Mouse (Mus musculus) liver, embryonic 15.5 days (tissue): ENCODE measurements around the gene Tmem198. TPM values are rescaled to one million over a fixed set of nuclear protein-coding genes. Genes with fewer than 3 reads are reported as not detected.

Experiments
- ATAC-seq: fragments of 200-750 bp; cut with Nextera tagmentation; 2 replicates; pipeline ENCODE4 v1.8.0; 2017; ENCODE audit warnings: moderate number of reproducible peaks, mild to moderate bottlenecking, moderate library complexity; ENCODE audit not compliant: insufficient read depth
- H3K27ac ChIP-seq: fragments of 300-500 bp; sonication (generic); replicated peaks from 2 replicates; pipeline ENCODE4 v1.5.1; 2015; ENCODE audit warnings: mild to moderate bottlenecking, inconsistent platforms
- H3K27me3 ChIP-seq: fragments of 300-500 bp; sonication (generic); 2 replicates; pipeline ENCODE4 v1.6.1; 2015; ENCODE audit warnings: mild to moderate bottlenecking, inconsistent platforms
- H3K36me3 ChIP-seq: fragments of 300-500 bp; sonication (generic); replicated peaks from 2 replicates; pipeline ENCODE4 v1.6.1; 2015; ENCODE audit warnings: moderate library complexity, mild to moderate bottlenecking, inconsistent platforms
- H3K4me1 ChIP-seq: fragments of 300-500 bp; sonication (generic); replicated peaks from 2 replicates; pipeline ENCODE4 v1.6.1; 2015; ENCODE audit warnings: inconsistent platforms
- H3K4me2 ChIP-seq: fragments of 300-500 bp; sonication (generic); 2 replicates; pipeline ENCODE4 v1.6.1; 2015; ENCODE audit warnings: moderate library complexity, mild to moderate bottlenecking, inconsistent platforms
- H3K4me3 ChIP-seq: fragments of 300-500 bp; sonication (generic); replicated peaks from 2 replicates; pipeline ENCODE4 v1.5.1; 2015; ENCODE audit warnings: mild to moderate bottlenecking, inconsistent platforms
- H3K9ac ChIP-seq: fragments of 300-500 bp; sonication (generic); 2 replicates; pipeline ENCODE4 v1.6.1; 2015; ENCODE audit warnings: moderate library complexity, mild to moderate bottlenecking, inconsistent platforms
- H3K9me3 ChIP-seq: fragments of 300-500 bp; sonication (generic); replicated peaks from 2 replicates; pipeline ENCODE4 v1.6.1; 2016; ENCODE audit warnings: inconsistent platforms
- WGBS: fragments of 180-500 bp; shearing (Covaris S2); methylation state at CpG from one replicate; pipeline ENCODE4 v1.1.7; 2015; ENCODE audit warnings: mixed read lengths; ENCODE audit not compliant: insufficient replicate concordance; 5-methylcytosine and 5-hydroxymethylcytosine counted together
- polyA plus RNA-seq: library from polyadenylated mRNA; unstranded; fragments of >200 nt; fragmentation: Nextera tagmentation; extraction: Ambion mirVana; gene quantifications from 2 replicates; pipeline ENCODE4 v1.2.1, GENCODE M21; 2015

Gene Tmem198
- polyA plus RNA-seq, 1 experiment from 2014 or later: 0.06 TPM

- H3K4me1 ChIP-seq: peaks cover 75% of the 10 kb centered on the region
- H3K36me3 ChIP-seq: 0 out of 2 replicates have a peak, but pooled peaks cover 3% of the 10 kb centered on the region
- H3K4me3 ChIP-seq: peak overlapping the region; percentile 40
- ATAC-seq: peak; percentile 66
- peak overlapping the region; percentile 57; the same call in 1 of the 2 replicates for H3K27ac ChIP-seq
- H3K4me2 ChIP-seq: peak overlapping the region; percentile 67
- WGBS: 1% methylated on average over 22 of the region's 22 CpGs
- H3K27me3 ChIP-seq: peaks cover 56% of the 10 kb centered on the region
- peak overlapping the region; percentile 40; the same call in 1 of the 2 replicates for H3K9ac ChIP-seq
- H3K9me3 ChIP-seq: no peaks in the 10 kb centered on the region
Measured at GRCm38 (mm10) chr1:75445751-75446611, 33.4 kb upstream of the Tmem198 start.

GRCm38 (mm10) chr1:75446656-75447055 lies 32.7 kb upstream of the Tmem198 start:
- Histone ChIP-seq H3K4me3 (peak overlapping the region; percentile 40), H3K27ac (0 out of 2 replicates have a peak overlapping the region, but pooled peaks have one; percentile 57), H3K4me2 (peak overlapping the region; percentile 67), H3K4me1 (peaks cover 78% of the 10 kb centered on the region), H3K9ac (peak overlapping the region; percentile 40; the same call in 1 of the 2 replicates), H3K27me3 (peaks cover 62% of the 10 kb centered on the region), H3K36me3 (no peaks in the 10 kb centered on the region), H3K9me3 (no peaks in the 10 kb centered on the region)
- no peak for ATAC-seq
- 3% methylated on average over 20 of the region's 20 CpGs for WGBS

- H3K4me1 ChIP-seq: peaks cover 78% of the 10 kb centered on the region
- ATAC-seq: no peak
- 2% methylated on average over 10 of the region's 10 CpGs for WGBS
- H3K36me3 ChIP-seq: no peaks in the 10 kb centered on the region
- H3K27me3 ChIP-seq: peaks cover 70% of the 10 kb centered on the region
- no peak overlapping the region for H3K27ac ChIP-seq
- peak overlapping the region; percentile 67 for H3K4me2 ChIP-seq
- peak overlapping the region; percentile 8; the same call in 1 of the 2 replicates for H3K9ac ChIP-seq
- no peaks in the 10 kb centered on the region for H3K9me3 ChIP-seq
- peak overlapping the region; percentile 40 for H3K4me3 ChIP-seq
Measured at GRCm38 (mm10) chr1:75447265-75448051, 31.9 kb upstream of the Tmem198 start.

- no peak for ATAC-seq
- H3K4me2 ChIP-seq: peak overlapping the region; percentile 67
- 3% methylated on average over 7 of the region's 7 CpGs for WGBS
- H3K27me3 ChIP-seq: peaks cover 76% of the 10 kb centered on the region
- H3K4me3 ChIP-seq: no peak overlapping the region
- no peak overlapping the region for H3K9ac ChIP-seq
- no peak overlapping the region for H3K27ac ChIP-seq
- peaks cover 78% of the 10 kb centered on the region for H3K4me1 ChIP-seq
- H3K9me3 ChIP-seq: no peaks in the 10 kb centered on the region
- no peaks in the 10 kb centered on the region for H3K36me3 ChIP-seq
Measured at GRCm38 (mm10) chr1:75448052-75448431, 31.3 kb upstream of the Tmem198 start.

- Histone ChIP-seq H3K36me3 (no peaks in the 10 kb centered on the region), H3K27ac (no peak overlapping the region), H3K27me3 (peaks cover 85% of the 10 kb centered on the region), H3K4me2 (0 out of 2 replicates have a peak overlapping the region, but pooled peaks have one; percentile 6), H3K9me3 (no peaks in the 10 kb centered on the region), H3K4me3 (no peak overlapping the region), H3K9ac (no peak overlapping the region), H3K4me1 (peaks cover 72% of the 10 kb centered on the region)
- WGBS: 1% methylated on average over 14 of the region's 14 CpGs
- no peak for ATAC-seq
Measured at GRCm38 (mm10) chr1:75448937-75449336, 30.4 kb upstream of the Tmem198 start.

- peaks cover 66% of the 10 kb centered on the region for H3K4me1 ChIP-seq
- peak overlapping the region; percentile 66 for H3K4me2 ChIP-seq
- 3% methylated on average over 8 of the region's 8 CpGs for WGBS
- H3K4me3 ChIP-seq: 0 out of 2 replicates have a peak overlapping the region, but pooled peaks have one; percentile 38
- peaks cover 91% of the 10 kb centered on the region for H3K27me3 ChIP-seq
- no peak overlapping the region for H3K9ac ChIP-seq
- H3K27ac ChIP-seq: no peak overlapping the region
- ATAC-seq: no peak
- no peaks in the 10 kb centered on the region for H3K36me3 ChIP-seq
- H3K9me3 ChIP-seq: no peaks in the 10 kb centered on the region
Measured at GRCm38 (mm10) chr1:75449377-75450135, 29.8 kb upstream of the Tmem198 start.

GRCm38 (mm10) chr1:75450314-75451005 lies 28.9 kb upstream of the Tmem198 start, which contains the start of gene Asic4:
Gene Asic4, plus strand, starts transcription at chr1:75450436.
- H3K36me3 ChIP-seq: no peaks in the 10 kb centered on the region
- peak within 1 kb of the TSS; percentile 66 for H3K4me2 ChIP-seq
- 2% methylated on average over 35 of the region's 35 CpGs for WGBS
- no peaks in the 10 kb centered on the region for H3K9me3 ChIP-seq
- ATAC-seq: peak; percentile 43; the same call in 1 of the 2 replicates
- H3K27me3 ChIP-seq: peaks cover 99% of the 10 kb centered on the region
- no peak within 1 kb of the TSS for H3K27ac ChIP-seq
- peak within 1 kb of the TSS; percentile 38 for H3K4me3 ChIP-seq
- peaks cover 57% of the 10 kb centered on the region for H3K4me1 ChIP-seq
- 0 out of 2 replicates have a peak within 1 kb of the TSS, but pooled peaks have one; percentile 8 for H3K9ac ChIP-seq

- Histone ChIP-seq H3K9me3 (no peaks in the 10 kb centered on the region), H3K27me3 (peaks cover 100% of the 10 kb centered on the region), H3K4me2 (no peak overlapping the region), H3K36me3 (no peaks in the 10 kb centered on the region), H3K4me3 (no peak overlapping the region), H3K4me1 (peaks cover 48% of the 10 kb centered on the region), H3K27ac (no peak overlapping the region), H3K9ac (no peak overlapping the region)
- no peak for ATAC-seq
- WGBS: 43% methylated on average over 4 of the region's 5 CpGs
Measured at GRCm38 (mm10) chr1:75451900-75452299, 27.4 kb upstream of the Tmem198 start.

- Histone ChIP-seq H3K27me3 (peaks cover 100% of the 10 kb centered on the region), H3K36me3 (no peaks in the 10 kb centered on the region), H3K9ac (no peak overlapping the region), H3K4me1 (peaks cover 38% of the 10 kb centered on the region), H3K4me2 (no peak overlapping the region), H3K27ac (no peak overlapping the region), H3K9me3 (no peaks in the 10 kb centered on the region), H3K4me3 (no peak overlapping the region)
- 32% methylated on average over 3 of the region's 3 CpGs for WGBS
- ATAC-seq: no peak
Measured at GRCm38 (mm10) chr1:75455433-75455832, 23.9 kb upstream of the Tmem198 start.

GRCm38 (mm10) chr1:75455948-75456347 lies 23.4 kb upstream of the Tmem198 start:
- no peaks in the 10 kb centered on the region for H3K9me3 ChIP-seq
- H3K4me1 ChIP-seq: peaks cover 33% of the 10 kb centered on the region
- H3K27ac ChIP-seq: no peak overlapping the region
- peaks cover 96% of the 10 kb centered on the region for H3K27me3 ChIP-seq
- no peaks in the 10 kb centered on the region for H3K36me3 ChIP-seq
- H3K4me2 ChIP-seq: no peak overlapping the region
- H3K9ac ChIP-seq: no peak overlapping the region
- WGBS: 24% methylated on average over 5 of the region's 5 CpGs
- H3K4me3 ChIP-seq: no peak overlapping the region
- no peak for ATAC-seq
